Mouse (Mus musculus) myocyte (in vitro differentiated cells): ENCODE results near the gene Pja2. TPM values are rescaled to one million over a fixed set of nuclear protein-coding genes. Genes with fewer than 3 reads are reported as not detected.

Experiments used
- H3K27me3 ChIP-seq: one replicate; pipeline ENCODE4 v1.6.1; 2011; ENCODE audit not compliant: control insufficient read depth, insufficient read depth, insufficient read length
- H3K36me3 ChIP-seq: one replicate; pipeline ENCODE4 v1.6.1; 2011; ENCODE audit not compliant: control insufficient read depth, insufficient read depth
- H3K4me2 ChIP-seq: one replicate; pipeline ENCODE4 v1.6.1; 2011; ENCODE audit warnings: low read depth, control low read depth
- H3K4me3 ChIP-seq: one replicate; pipeline ENCODE4 v1.5.1; 2011; ENCODE audit warnings: mild to moderate bottlenecking, control low read depth, moderate library complexity
- H3K79me2 ChIP-seq: one replicate; pipeline ENCODE4 v1.6.1; 2011; ENCODE audit not compliant: control insufficient read depth, insufficient read depth
- H3ac ChIP-seq: one replicate; pipeline ENCODE4 v1.6.1; 2011; ENCODE audit not compliant: control insufficient read depth, insufficient read length
- CEBPB ChIP-seq: IDR thresholded peaks from 2 replicates; pipeline ENCODE4 v1.6.1; 2011; ENCODE audit warnings: mild to moderate bottlenecking, moderate library complexity; ENCODE audit not compliant: poor library complexity, insufficient read depth, severe bottlenecking
- E2F4 ChIP-seq: IDR thresholded peaks from one replicate; pipeline ENCODE4 v1.6.1; 2011; ENCODE audit warnings: mild to moderate bottlenecking, control low read depth, moderate library complexity; ENCODE audit not compliant: insufficient read depth
- MAX ChIP-seq: IDR thresholded peaks from one replicate; pipeline ENCODE4 v1.6.1; 2011; ENCODE audit warnings: low read depth, mild to moderate bottlenecking, control low read depth
- MYOD1 ChIP-seq, 3 experiments: IDR thresholded peaks; one replicate each; pipeline ENCODE4 v1.6.1; 2011; ENCODE audit warnings: control low read depth in 2 of 3, low read depth in 2 of 3, mild to moderate bottlenecking in 2 of 3, moderate library complexity in 1 of 3; ENCODE audit not compliant: insufficient read length in 2 of 3, control insufficient read depth in 1 of 3
- MYOG ChIP-seq, 3 experiments: IDR thresholded peaks; one replicate each; pipeline ENCODE4 v1.6.1; 2011; ENCODE audit warnings: control low read depth in 2 of 3, low read depth in 2 of 3, mild to moderate bottlenecking in 2 of 3; ENCODE audit not compliant: insufficient read length in 2 of 3, control insufficient read depth in 1 of 3, insufficient read depth in 1 of 3
- POLR2A ChIP-seq: IDR thresholded peaks from one replicate; pipeline ENCODE4 v1.6.1; 2011; ENCODE audit warnings: low read depth, mild to moderate bottlenecking, control low read depth, moderate library complexity; ENCODE audit not compliant: insufficient read length
- POLR2AphosphoS2 ChIP-seq: IDR thresholded peaks from one replicate; pipeline ENCODE4 v1.6.1; 2011; ENCODE audit warnings: low read depth, control low read depth; ENCODE audit not compliant: insufficient read length
- REST ChIP-seq: IDR thresholded peaks from one replicate; pipeline ENCODE4 v1.6.1; 2011; ENCODE audit warnings: mild to moderate bottlenecking, control low read depth, moderate library complexity; ENCODE audit not compliant: insufficient read depth, insufficient read length
- SRF ChIP-seq: IDR thresholded peaks from one replicate; pipeline ENCODE4 v1.6.1; 2011; ENCODE audit warnings: low read depth; ENCODE audit not compliant: control insufficient read depth, insufficient read length
- TCF12 ChIP-seq: IDR thresholded peaks from one replicate; pipeline ENCODE4 v1.6.1; 2011; ENCODE audit warnings: mild to moderate bottlenecking, control low read depth; ENCODE audit not compliant: poor library complexity, insufficient read depth, severe bottlenecking
- TCF3 ChIP-seq: IDR thresholded peaks from one replicate; pipeline ENCODE4 v1.6.1; 2011; ENCODE audit warnings: low read depth, control low read depth; ENCODE audit not compliant: insufficient read length
- USF1 ChIP-seq: IDR thresholded peaks from one replicate; pipeline ENCODE4 v1.6.1; 2011; ENCODE audit warnings: low read depth, mild to moderate bottlenecking, control low read depth, moderate library complexity
- polyA plus RNA-seq: library from polyadenylated mRNA; unstranded; fragments of >200 nt; fragmentation: generic; extraction: Trizol; gene quantifications from one replicate; pipeline ENCODE4 v1.2.1, GENCODE M21; 2012; ENCODE audit warnings: missing spikeins

The Pja2 gene
- polyA plus RNA-seq, 1 experiment, result 30.3 TPM

- TF ChIP-seq REST (no peak), TCF12 (no peak), SRF (no peak), POLR2AphosphoS2 (no peak), CEBPB (no peak), USF1 (no peak), MYOD1 (IDR thresholded peaks at IDR 0.05; ENCODE audit: control insufficient read depth in 1 of 3, insufficient read length in 2 of 3, low read depth in 2 of 3) (no peak), TCF3 (no peak), POLR2A (no peak), E2F4 (no peak), MAX (no peak), MYOG (IDR thresholded peaks at IDR 0.05; ENCODE audit: control insufficient read depth in 1 of 3, insufficient read depth in 1 of 3, insufficient read length in 2 of 3, low read depth in 2 of 3) (no peak)
- Histone ChIP-seq H3K4me3 (no peak overlapping the region), H3K79me2 (no peaks in the 10 kb centered on the region)
These were observed 22.2 kb upstream of the Pja2 start for GRCm38 (mm10) chr17:64353940-64354339.

DNA sequence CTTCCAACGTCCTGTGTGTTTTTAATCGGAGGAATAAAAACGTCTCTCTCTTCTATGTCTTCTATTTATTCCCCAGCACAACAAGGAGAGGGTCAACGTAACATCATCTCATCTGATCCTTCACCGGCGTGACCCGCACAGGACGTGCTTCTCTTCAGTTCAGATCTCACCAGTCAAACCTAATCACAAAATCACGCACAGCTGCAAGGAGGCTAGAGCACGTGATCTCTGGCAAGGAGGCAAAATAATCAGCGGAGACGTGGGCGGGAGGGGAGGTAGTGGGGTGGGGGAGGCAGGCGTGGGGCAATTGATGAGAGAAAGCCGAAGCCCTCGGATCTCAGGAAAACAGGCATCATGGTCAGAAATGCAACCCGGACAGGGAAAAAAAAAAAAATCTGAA, 14.4 kb upstream of the Pja2 start:
- no peaks in the 10 kb centered on the region for H3K36me3 ChIP-seq
- TF ChIP-seq MYOD1 (IDR thresholded peaks at IDR 0.05; ENCODE audit: control insufficient read depth in 1 of 3, insufficient read length in 2 of 3, low read depth in 2 of 3) (no peak), POLR2A (no peak)
- H3K4me3 ChIP-seq, result no peak overlapping the region
- H3K79me2 ChIP-seq, result no peaks in the 10 kb centered on the region
- no peaks in the 10 kb centered on the region for H3K27me3 ChIP-seq
- H3ac ChIP-seq, result no peak overlapping the region
- H3K4me2 ChIP-seq, result no peak overlapping the region

More at GRCm38 (mm10) chr17:64353940-64354339, 22.2 kb upstream of the Pja2 start:
- Histone ChIP-seq H3K36me3 (no peaks in the 10 kb centered on the region), H3K27me3 (no peaks in the 10 kb centered on the region), H3ac (no peak overlapping the region), H3K4me2 (no peak overlapping the region)

DNA sequence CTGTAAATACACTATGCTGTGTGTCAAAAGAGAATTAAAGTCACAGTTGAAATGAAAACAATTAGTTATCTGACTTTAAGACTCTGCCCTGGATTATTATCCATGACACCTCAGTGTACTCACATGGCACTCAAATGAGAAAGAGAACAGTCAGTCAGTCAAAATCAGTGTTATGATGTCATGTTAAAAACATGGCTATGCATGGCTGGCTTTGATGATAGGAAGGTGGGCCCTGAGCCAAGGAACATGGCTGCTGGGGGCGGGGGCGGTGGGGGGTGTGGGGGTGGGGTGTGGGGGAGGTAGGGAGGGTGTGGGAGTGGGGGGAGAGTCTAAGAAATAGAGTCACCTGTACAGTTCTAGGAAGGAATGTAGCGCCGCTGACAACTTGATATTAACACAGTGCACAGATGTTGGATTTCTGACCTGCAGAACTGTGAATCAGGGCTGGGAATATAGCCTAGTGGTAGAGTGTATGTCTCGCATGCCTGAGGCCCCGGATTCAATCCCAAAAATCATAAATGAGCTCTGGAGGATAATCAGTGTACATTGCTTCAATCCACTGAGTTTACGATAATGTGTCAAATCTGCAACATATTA, 13.0 kb upstream of the Pja2 start:
- TF ChIP-seq TCF3 (no peak), POLR2A (no peak), CEBPB (no peak), MYOG (IDR thresholded peaks at IDR 0.05; ENCODE audit: control insufficient read depth in 1 of 3, insufficient read depth in 1 of 3, insufficient read length in 2 of 3, low read depth in 2 of 3) (no peak), REST (no peak), MYOD1 (IDR thresholded peaks at IDR 0.05; ENCODE audit: control insufficient read depth in 1 of 3, insufficient read length in 2 of 3, low read depth in 2 of 3) (no peak), POLR2AphosphoS2 (no peak), USF1 (no peak), TCF12 (no peak), SRF (no peak), MAX (no peak), E2F4 (no peak)
- H3ac ChIP-seq, result no peak overlapping the region
- H3K4me2 ChIP-seq, result no peak overlapping the region
- H3K79me2 ChIP-seq, result no peaks in the 10 kb centered on the region
- no peaks in the 10 kb centered on the region for H3K27me3 ChIP-seq
- no peaks in the 10 kb centered on the region for H3K36me3 ChIP-seq
- H3K4me3 ChIP-seq, result no peak overlapping the region

DNA sequence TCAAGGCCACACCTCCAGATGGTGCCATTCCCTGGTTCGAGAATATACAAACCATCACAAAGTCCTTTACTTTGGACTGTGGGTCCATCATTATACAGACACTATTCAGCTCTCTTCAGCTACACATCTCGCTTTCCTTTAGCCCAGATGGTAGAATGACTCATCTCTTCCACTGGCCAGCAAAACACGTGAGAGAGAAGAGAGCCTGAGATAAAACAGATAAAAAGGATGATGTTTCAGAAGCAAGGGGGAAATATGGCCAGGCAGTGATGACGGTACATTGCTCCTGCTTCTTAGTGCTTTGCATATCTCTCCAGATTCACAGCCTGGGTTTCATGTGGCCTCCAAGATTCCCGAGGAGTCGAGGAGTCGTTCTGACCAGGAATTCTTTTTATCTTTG, 10.0 kb upstream of the Pja2 start:
- Histone ChIP-seq H3K4me3 (no peak overlapping the region), H3K36me3 (no peaks in the 10 kb centered on the region), H3ac (no peak overlapping the region), H3K4me2 (peak overlapping the region; percentile 65), H3K79me2 (no peaks in the 10 kb centered on the region), H3K27me3 (no peaks in the 10 kb centered on the region)
- TF ChIP-seq MYOG (IDR thresholded peaks at IDR 0.05; ENCODE audit: control insufficient read depth in 1 of 3, insufficient read depth in 1 of 3, insufficient read length in 2 of 3, low read depth in 2 of 3) (no peak), E2F4 (no peak), TCF3 (no peak), USF1 (no peak), CEBPB (no peak), REST (no peak)

DNA sequence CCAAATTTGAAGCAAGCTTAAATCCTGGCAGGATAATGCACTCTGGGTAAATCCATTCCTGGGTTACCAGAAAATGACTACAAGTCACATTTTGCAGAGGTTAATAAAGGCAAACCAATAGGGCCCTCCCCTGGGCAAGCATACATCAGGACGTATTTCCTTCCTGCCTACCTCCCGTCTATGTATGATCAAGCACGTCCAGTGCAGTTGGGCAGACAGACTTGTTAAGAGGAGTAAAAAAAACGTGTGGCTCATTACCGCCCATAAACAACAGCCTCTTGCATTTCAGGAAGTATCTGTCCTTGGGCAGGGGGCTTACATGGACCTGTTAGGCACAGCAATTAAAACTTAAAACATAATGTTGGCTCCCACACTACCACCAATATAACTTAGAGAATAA, 8.0 kb upstream of the Pja2 start:
- Histone ChIP-seq H3K79me2 (no peaks in the 10 kb centered on the region), H3ac (no peak overlapping the region), H3K36me3 (no peaks in the 10 kb centered on the region), H3K4me2 (no peak overlapping the region), H3K27me3 (no peaks in the 10 kb centered on the region), H3K4me3 (no peak overlapping the region)
- TF ChIP-seq E2F4, result no peak
- TF ChIP-seq POLR2A, result no peak
- no peak for TF ChIP-seq USF1
- TF ChIP-seq MYOG (IDR thresholded peaks at IDR 0.05; ENCODE audit: control insufficient read depth in 1 of 3, insufficient read depth in 1 of 3, insufficient read length in 2 of 3, low read depth in 2 of 3), result no peak
- no peak for TF ChIP-seq SRF
- TF ChIP-seq MYOD1 (IDR thresholded peaks at IDR 0.05; ENCODE audit: control insufficient read depth in 1 of 3, insufficient read length in 2 of 3, low read depth in 2 of 3), result no peak
- no peak for TF ChIP-seq TCF12
- TF ChIP-seq POLR2AphosphoS2, result no peak
- TF ChIP-seq TCF3, result no peak
- no peak for TF ChIP-seq CEBPB
- TF ChIP-seq MAX, result no peak
- no peak for TF ChIP-seq REST
